Mouse (Mus musculus): ENCODE data around the gene Robo3. TPM values are rescaled to one million over a fixed set of nuclear protein-coding genes. Genes with fewer than 3 reads are reported as not detected.

The Robo3 gene
- polyA plus RNA-seq, 1 experiment from 2014 or later: 0.16 TPM

GRCm38 (mm10) chr9:37418791-37419190, 14.3 kb downstream of the Robo3 start:
- Histone ChIP-seq H3K4me3 (ENCODE audit: low read depth, low read length) (no peak overlapping the region), H3K9me3 (ENCODE audit: control insufficient read depth, low read length) (no peaks in the 10 kb centered on the region), H3K4me2 (ENCODE audit: low read depth, severe bottlenecking) (no peak overlapping the region), H3K36me3 (ENCODE audit: control insufficient read depth, insufficient read depth, low read length) (no peaks in the 10 kb centered on the region), H3K9ac (ENCODE audit: low read length) (no peak overlapping the region), H3K27me3 (ENCODE audit: control insufficient read depth, insufficient read depth, low read length) (no peaks in the 10 kb centered on the region), H3K27ac (replicated peaks; ENCODE audit: low read depth, low read length) (no peak overlapping the region), H3K4me1 (ENCODE audit: control insufficient read depth, insufficient read depth, low read length) (no peaks in the 10 kb centered on the region)
- 76% methylated on average over 4 of the region's 4 CpGs for WGBS
- ATAC-seq (ENCODE audit: insufficient number of reproducible peaks, low FRiP score, low TSS enrichment, low read depth) (no peak), DNase-seq (ENCODE audit: low spot score) (no peak)

GRCm38 (mm10) chr9:37414666-37415065, 18.4 kb downstream of the Robo3 start:
- no peak overlapping the region for H3K4me2 ChIP-seq (ENCODE audit: low read depth, severe bottlenecking)
- no peaks in the 10 kb centered on the region for H3K4me1 ChIP-seq (ENCODE audit: control insufficient read depth, insufficient read depth, low read length)
- no peak overlapping the region for H3K27ac ChIP-seq (replicated peaks; ENCODE audit: low read depth, low read length)
- H3K4me3 ChIP-seq (ENCODE audit: low read depth, low read length): no peak overlapping the region
- H3K36me3 ChIP-seq (ENCODE audit: control insufficient read depth, insufficient read depth, low read length): no peaks in the 10 kb centered on the region
- ATAC-seq (ENCODE audit: insufficient number of reproducible peaks, low FRiP score, low TSS enrichment, low read depth) (no peak), DNase-seq (ENCODE audit: low spot score) (no peak)
- no peak overlapping the region for H3K9ac ChIP-seq (ENCODE audit: low read length)
- WGBS: 84% methylated on average over 3 of the region's 3 CpGs
- H3K9me3 ChIP-seq (ENCODE audit: control insufficient read depth, low read length): no peaks in the 10 kb centered on the region
- no peaks in the 10 kb centered on the region for H3K27me3 ChIP-seq (ENCODE audit: control insufficient read depth, insufficient read depth, low read length)

GRCm38 (mm10) chr9:37412989-37413388, 20.1 kb downstream of the Robo3 start:
- H3K4me1 ChIP-seq (ENCODE audit: control insufficient read depth, insufficient read depth, low read length): peaks cover 2% of the 10 kb centered on the region; the same call in 1 of the 2 replicates
- H3K4me2 ChIP-seq (ENCODE audit: low read depth, severe bottlenecking): no peak overlapping the region
- no peak overlapping the region for H3K27ac ChIP-seq (replicated peaks; ENCODE audit: low read depth, low read length)
- WGBS: 63% methylated on average over 3 of the region's 3 CpGs
- peaks cover 5% of the 10 kb centered on the region; the same call in 1 of the 2 replicates for H3K27me3 ChIP-seq (ENCODE audit: control insufficient read depth, insufficient read depth, low read length)
- no peak overlapping the region for H3K4me3 ChIP-seq (ENCODE audit: low read depth, low read length)
- no peaks in the 10 kb centered on the region for H3K36me3 ChIP-seq (ENCODE audit: control insufficient read depth, insufficient read depth, low read length)
- DNase-seq (ENCODE audit: low spot score): no peak
- H3K9ac ChIP-seq (ENCODE audit: low read length): no peak overlapping the region
- no peak for ATAC-seq (ENCODE audit: insufficient number of reproducible peaks, low FRiP score, low TSS enrichment, low read depth)
- no peaks in the 10 kb centered on the region for H3K9me3 ChIP-seq (ENCODE audit: control insufficient read depth, low read length)

GRCm38 (mm10) chr9:37409698-37410445, 23.2 kb downstream of the Robo3 start:
- WGBS: 74% methylated on average over 8 of the region's 8 CpGs
- Histone ChIP-seq H3K9me3 (ENCODE audit: control insufficient read depth, low read length) (no peaks in the 10 kb centered on the region), H3K27ac (replicated peaks; ENCODE audit: low read depth, low read length) (no peak overlapping the region)

GRCm38 (mm10) chr9:37407850-37408502, 25.1 kb downstream of the Robo3 start:
- WGBS: 15% methylated on average over 19 of the region's 19 CpGs
- no peaks in the 10 kb centered on the region for H3K36me3 ChIP-seq (ENCODE audit: control insufficient read depth, insufficient read depth, low read length)
- H3K9ac ChIP-seq (ENCODE audit: low read length): no peak overlapping the region
- peaks cover 3% of the 10 kb centered on the region; the same call in 1 of the 2 replicates for H3K4me1 ChIP-seq (ENCODE audit: control insufficient read depth, insufficient read depth, low read length)
- no peak overlapping the region for H3K4me3 ChIP-seq (ENCODE audit: low read depth, low read length)
- H3K27ac ChIP-seq (replicated peaks; ENCODE audit: low read depth, low read length): no peak overlapping the region
- ATAC-seq (ENCODE audit: insufficient number of reproducible peaks, low FRiP score, low TSS enrichment, low read depth): no peak
- H3K27me3 ChIP-seq (ENCODE audit: control insufficient read depth, insufficient read depth, low read length): peaks cover 5% of the 10 kb centered on the region; the same call in 1 of the 2 replicates
- H3K4me2 ChIP-seq (ENCODE audit: low read depth, severe bottlenecking): peak overlapping the region; percentile 24; the same call in 1 of the 2 replicates
- no peaks in the 10 kb centered on the region for H3K9me3 ChIP-seq (ENCODE audit: control insufficient read depth, low read length)
- DNase-seq (ENCODE audit: low spot score): peak; percentile 61

More at GRCm38 (mm10) chr9:37409698-37410445, 23.2 kb downstream of the Robo3 start:
- ATAC-seq (ENCODE audit: insufficient number of reproducible peaks, low FRiP score, low TSS enrichment, low read depth) (no peak), DNase-seq (ENCODE audit: low spot score) (no peak)
- peaks cover 5% of the 10 kb centered on the region; the same call in 1 of the 2 replicates for H3K27me3 ChIP-seq (ENCODE audit: control insufficient read depth, insufficient read depth, low read length)
- H3K9ac ChIP-seq (ENCODE audit: low read length): no peak overlapping the region
- H3K4me1 ChIP-seq (ENCODE audit: control insufficient read depth, insufficient read depth, low read length): peaks cover 3% of the 10 kb centered on the region; the same call in 1 of the 2 replicates
- H3K4me2 ChIP-seq (ENCODE audit: low read depth, severe bottlenecking): no peak overlapping the region
- H3K36me3 ChIP-seq (ENCODE audit: control insufficient read depth, insufficient read depth, low read length): no peaks in the 10 kb centered on the region
- H3K4me3 ChIP-seq (ENCODE audit: low read depth, low read length): no peak overlapping the region

GRCm38 (mm10) chr9:37406372-37406771, 26.7 kb downstream of the Robo3 start:
- H3K4me1 ChIP-seq (ENCODE audit: control insufficient read depth, insufficient read depth, low read length): peaks cover 3% of the 10 kb centered on the region; the same call in 1 of the 2 replicates
- H3K27ac ChIP-seq (replicated peaks; ENCODE audit: low read depth, low read length): no peak overlapping the region
- no peak overlapping the region for H3K4me3 ChIP-seq (ENCODE audit: low read depth, low read length)
- H3K36me3 ChIP-seq (ENCODE audit: control insufficient read depth, insufficient read depth, low read length): no peaks in the 10 kb centered on the region
- H3K4me2 ChIP-seq (ENCODE audit: low read depth, severe bottlenecking): no peak overlapping the region
- WGBS: 0% methylated on average over 1 of the region's 1 CpGs
- peak; percentile 45 for DNase-seq (ENCODE audit: low spot score)
- no peaks in the 10 kb centered on the region for H3K9me3 ChIP-seq (ENCODE audit: control insufficient read depth, low read length)
- H3K27me3 ChIP-seq (ENCODE audit: control insufficient read depth, insufficient read depth, low read length): peaks cover 5% of the 10 kb centered on the region; the same call in 1 of the 2 replicates
- 0 out of 2 replicates have a peak, but pooled peaks have one; percentile 19 for ATAC-seq (ENCODE audit: insufficient number of reproducible peaks, low FRiP score, low TSS enrichment, low read depth)
- no peak overlapping the region for H3K9ac ChIP-seq (ENCODE audit: low read length)

GRCm38 (mm10) chr9:37403011-37403410, 30.0 kb downstream of the Robo3 start:
- Histone ChIP-seq H3K36me3 (ENCODE audit: control insufficient read depth, insufficient read depth, low read length) (no peaks in the 10 kb centered on the region), H3K27ac (replicated peaks; ENCODE audit: low read depth, low read length) (no peak overlapping the region), H3K9ac (ENCODE audit: low read length) (no peak overlapping the region), H3K27me3 (ENCODE audit: control insufficient read depth, insufficient read depth, low read length) (peaks cover under 1% of the 10 kb centered on the region; the same call in 1 of the 2 replicates), H3K4me2 (ENCODE audit: low read depth, severe bottlenecking) (peak overlapping the region; percentile 12; the same call in 1 of the 2 replicates), H3K9me3 (ENCODE audit: control insufficient read depth, low read length) (no peaks in the 10 kb centered on the region), H3K4me1 (ENCODE audit: control insufficient read depth, insufficient read depth, low read length) (peaks cover under 1% of the 10 kb centered on the region; the same call in 1 of the 2 replicates), H3K4me3 (ENCODE audit: low read depth, low read length) (no peak overlapping the region)
- no peak for ATAC-seq (ENCODE audit: insufficient number of reproducible peaks, low FRiP score, low TSS enrichment, low read depth)
- WGBS: 92% methylated on average over 7 of the region's 7 CpGs
- no peak for DNase-seq (ENCODE audit: low spot score)

- Histone ChIP-seq H3K27me3 (ENCODE audit: control insufficient read depth, insufficient read depth, low read length) (no peaks in the 10 kb centered on the region; the same call in 1 of the 2 replicates), H3K4me3 (ENCODE audit: low read depth, low read length) (no peak overlapping the region), H3K4me2 (ENCODE audit: low read depth, severe bottlenecking) (peak overlapping the region; percentile 12; the same call in 1 of the 2 replicates), H3K4me1 (ENCODE audit: control insufficient read depth, insufficient read depth, low read length) (no peaks in the 10 kb centered on the region), H3K9ac (ENCODE audit: low read length) (no peak overlapping the region), H3K27ac (replicated peaks; ENCODE audit: low read depth, low read length) (no peak overlapping the region), H3K36me3 (ENCODE audit: control insufficient read depth, insufficient read depth, low read length) (no peaks in the 10 kb centered on the region), H3K9me3 (ENCODE audit: control insufficient read depth, low read length) (no peaks in the 10 kb centered on the region)
- no peak for ATAC-seq (ENCODE audit: insufficient number of reproducible peaks, low FRiP score, low TSS enrichment, low read depth)
- no peak for DNase-seq (ENCODE audit: low spot score)
- 90% methylated on average over 7 of the region's 7 CpGs for WGBS
Observed at GRCm38 (mm10) chr9:37402501-37402900, 30.5 kb downstream of the Robo3 start.
